Mouse (Mus musculus) adrenal gland, postnatal 4 days (tissue): ENCODE measurements around the gene Tmem189. TPM values are rescaled to one million over a fixed set of nuclear protein-coding genes. Genes with fewer than 3 reads are reported as not detected.
"Not testable (repeated sequence)": the region's sequence is repeated elsewhere in the genome, so short reads cannot be mapped to it uniquely, and the experiment has no call there.

Experiments used
- DNase-seq, 2 experiments: peaks; one replicate each; pipeline ENCODE4 v3.0.0; 2021 to 2022; ENCODE audit warnings: low spot score in 2 of 2, mixed read lengths in 2 of 2
- total RNA-seq, 2 experiments: library from RNA; stranded (reverse); gene quantifications; 2 replicates each; pipeline ENCODE4 v1.2.3; 2021

Gene Tmem189
- total RNA-seq, 2 experiments from 2014 or later = 32.9 to 35.4 TPM

GRCm38 (mm10) chr2:167656629-167657478 is 32.8 kb downstream of the Tmem189 start:
- DNase-seq = no peak

- DNase-seq = no peak
Measured at GRCm38 (mm10) chr2:167654911-167655600, 34.6 kb downstream of the Tmem189 start.

DNA sequence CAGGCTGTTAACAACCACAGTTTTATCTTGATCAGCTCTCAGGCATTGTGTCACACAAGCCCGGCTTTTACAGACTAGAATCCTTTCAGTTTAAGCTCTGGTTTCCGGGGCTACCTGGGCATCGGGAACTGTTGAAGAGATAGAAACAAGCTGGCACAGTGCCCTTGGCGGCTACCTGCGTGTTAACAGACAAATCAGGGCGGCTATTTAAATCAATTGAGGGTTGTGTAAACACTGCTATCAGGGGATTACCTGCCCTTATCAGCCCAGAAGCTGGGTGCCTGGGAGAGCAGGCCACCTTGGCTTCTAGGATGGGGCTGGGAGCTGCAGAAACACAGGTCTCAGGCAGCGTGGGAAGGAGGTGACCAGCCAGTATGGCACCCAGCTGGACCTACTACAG is 36.9 kb downstream of the Tmem189 start:
- no peak for DNase-seq

DNA sequence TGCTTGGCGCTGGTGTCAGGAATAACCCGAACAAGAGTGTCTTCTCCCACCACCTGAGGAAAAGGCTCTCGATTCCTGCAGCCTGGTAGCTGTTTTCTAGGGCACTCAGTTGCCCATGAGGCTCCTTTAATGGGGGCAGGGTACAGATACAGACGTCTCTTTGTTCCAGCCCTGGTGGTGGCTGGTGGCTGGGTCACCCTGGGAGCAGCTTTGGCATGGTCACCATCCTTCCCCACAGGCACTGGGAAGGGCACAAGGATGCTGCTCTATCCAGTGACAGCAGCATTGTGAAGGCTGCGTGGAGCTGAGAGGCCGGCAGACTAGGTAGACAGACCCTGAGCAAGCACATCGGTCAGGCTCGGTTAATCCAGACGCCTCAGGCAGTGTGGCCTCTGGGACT is 38.0 kb downstream of the Tmem189 start:
- DNase-seq = no peak

DNA sequence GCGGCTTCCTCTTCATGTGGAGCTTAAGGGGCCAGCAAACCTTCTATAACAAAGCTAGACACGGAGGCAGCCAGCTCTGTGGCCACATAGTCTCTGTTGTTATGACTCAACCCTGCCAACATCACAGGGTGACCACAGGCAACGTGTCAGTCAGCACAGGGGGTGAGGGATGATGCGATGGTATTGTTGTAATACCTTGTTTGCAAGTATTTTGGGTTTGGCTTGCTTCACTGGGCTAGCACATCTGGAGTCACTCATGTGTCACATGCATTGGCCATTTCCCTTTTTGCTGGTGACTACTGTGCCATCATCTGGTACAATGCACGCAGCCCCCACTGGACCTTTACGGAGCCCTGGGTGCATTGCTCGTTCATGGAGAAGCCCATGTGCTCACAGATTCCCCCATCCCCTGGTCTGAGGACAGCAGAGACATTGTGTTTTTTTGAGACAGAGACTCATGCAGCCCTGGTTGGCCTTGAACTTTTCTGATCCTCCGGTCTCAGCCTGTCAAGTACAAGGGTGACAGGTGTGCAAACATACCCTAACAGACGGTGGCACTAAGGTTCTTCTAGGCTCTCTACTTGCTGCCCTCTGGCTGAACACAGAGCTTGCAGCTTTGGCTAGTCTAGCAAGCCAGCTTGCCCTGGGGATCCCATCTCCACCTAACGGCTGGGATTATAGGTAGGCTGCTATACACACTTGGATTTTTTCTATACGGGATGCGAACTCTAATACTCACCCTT is 40.2 kb downstream of the Tmem189 start:
- no peak for DNase-seq

- no peak for DNase-seq
Measured at GRCm38 (mm10) chr2:167646411-167646810, 43.2 kb downstream of the Tmem189 start.

DNA sequence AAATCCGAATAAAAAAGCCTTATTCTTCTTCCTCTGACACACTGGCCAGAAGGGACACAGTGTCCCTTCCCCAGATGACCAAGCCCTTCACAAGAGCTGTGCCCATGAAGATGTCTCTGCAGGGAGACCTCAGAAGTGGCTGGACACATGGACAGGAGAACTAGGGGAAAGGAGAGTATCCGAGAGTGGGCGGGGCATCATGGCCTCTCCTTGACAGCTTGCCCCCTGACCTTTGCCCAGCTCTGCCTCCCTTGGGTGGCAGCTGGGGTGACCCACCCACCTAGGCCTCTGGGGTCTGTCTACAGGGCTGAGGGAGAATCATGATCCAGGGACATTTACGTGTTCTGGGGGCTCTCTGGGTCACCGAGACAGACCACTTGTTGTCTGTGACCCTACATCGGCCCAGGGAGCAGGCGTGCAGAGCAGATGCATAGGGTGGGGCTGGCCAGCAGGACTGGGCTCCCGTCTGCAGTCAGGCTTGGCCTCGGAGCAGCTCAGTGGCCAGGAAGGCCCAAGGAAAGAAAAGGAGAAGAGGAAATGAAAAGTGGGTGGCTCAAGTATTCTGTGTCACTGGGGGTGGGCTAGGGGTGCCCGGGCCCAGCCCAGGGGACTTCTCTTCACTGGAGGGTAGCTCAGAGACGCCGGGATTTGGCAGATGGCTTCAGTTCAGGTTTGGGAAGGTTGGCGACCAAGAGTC is 46.1 kb downstream of the Tmem189 start:
- not testable (repeated sequence) for DNase-seq

- DNase-seq = no peak
Measured at GRCm38 (mm10) chr2:167642164-167642563, 47.5 kb downstream of the Tmem189 start.

GRCm38 (mm10) chr2:167641337-167641736 is 48.3 kb downstream of the Tmem189 start:
- DNase-seq = no peak

- no peak for DNase-seq
Measured at GRCm38 (mm10) chr2:167640279-167640678, 49.3 kb downstream of the Tmem189 start.

- DNase-seq = no peak
Measured at GRCm38 (mm10) chr2:167634865-167635512, 54.6 kb downstream of the Tmem189 start.

DNA sequence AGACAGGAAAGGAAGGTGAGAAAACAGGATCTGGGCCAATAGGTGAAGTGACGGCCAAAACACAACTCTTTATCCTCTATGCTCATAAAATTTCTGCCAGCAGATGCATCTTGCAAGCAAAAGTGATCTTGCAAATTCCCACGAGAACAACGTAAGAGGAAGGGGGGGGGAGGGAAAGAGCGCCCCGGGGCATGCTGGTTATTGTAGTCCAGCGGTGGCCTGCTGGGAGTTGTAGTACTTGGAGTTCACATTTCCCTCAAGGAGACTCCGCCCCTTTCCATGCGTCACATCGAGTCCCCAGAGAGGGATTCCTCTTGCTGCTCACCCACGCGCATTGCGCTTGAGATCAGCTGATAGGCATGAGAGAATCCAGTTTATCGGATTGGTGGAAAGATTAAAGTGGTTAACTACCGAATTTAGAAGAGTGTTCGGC is 55.3 kb downstream of the Tmem189 start:
- DNase-seq = peak; percentile 69 to 92

DNA sequence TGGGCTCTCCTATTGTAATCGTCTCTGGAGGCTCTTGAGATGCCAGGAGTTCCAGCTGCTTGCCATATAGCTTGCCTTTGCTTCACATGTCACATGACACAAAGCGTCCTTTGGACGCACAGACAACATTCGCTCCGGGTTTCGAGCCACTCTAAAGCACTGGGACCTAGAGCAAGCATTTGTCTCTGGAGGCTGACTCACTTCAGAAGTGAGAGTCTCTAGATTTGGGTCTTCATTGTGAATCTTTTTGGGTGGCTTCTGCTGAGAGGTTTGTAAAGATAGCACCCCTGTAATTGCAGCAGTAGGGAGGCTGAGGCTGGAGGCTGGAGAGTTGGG is 56.1 kb downstream of the Tmem189 start:
- DNase-seq = no peak

DNA sequence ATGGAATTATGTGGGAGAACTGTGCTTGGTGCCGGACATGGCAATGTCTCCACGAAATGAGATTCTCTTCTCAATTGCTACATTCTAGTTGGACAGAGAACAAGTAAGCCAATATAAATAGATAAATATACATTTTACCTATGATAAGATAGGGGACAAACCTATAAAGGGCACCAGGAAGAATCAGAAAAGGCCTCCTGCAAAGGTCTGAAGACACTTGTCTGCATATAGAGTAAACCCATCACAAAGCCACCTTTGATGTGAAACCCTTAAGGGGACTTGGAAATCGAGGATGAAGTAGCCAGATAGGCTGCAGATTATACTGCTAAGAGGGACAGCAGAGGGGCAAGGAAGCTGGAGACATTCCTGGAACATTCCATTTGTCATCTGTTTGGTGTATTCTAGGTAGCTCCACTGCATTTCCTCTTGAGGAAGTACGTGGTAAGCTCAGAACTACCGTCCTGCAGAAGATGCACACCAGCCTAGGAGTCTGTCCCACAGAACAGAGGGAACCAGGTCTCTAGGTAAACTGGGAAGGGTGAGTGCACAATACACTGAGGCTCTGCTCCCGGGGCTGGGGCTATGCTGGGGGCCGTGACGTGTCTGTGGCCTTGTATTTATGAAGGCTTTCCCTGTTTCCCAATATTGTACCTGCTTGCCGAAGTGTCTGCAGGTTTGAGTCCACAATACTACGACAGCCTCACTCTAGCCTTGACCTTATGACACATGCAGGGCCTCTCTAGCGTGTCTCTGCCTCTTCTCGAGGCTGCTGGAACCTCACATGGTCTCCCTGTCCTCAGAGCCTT is 56.7 kb downstream of the Tmem189 start:
- no peak for DNase-seq

DNA sequence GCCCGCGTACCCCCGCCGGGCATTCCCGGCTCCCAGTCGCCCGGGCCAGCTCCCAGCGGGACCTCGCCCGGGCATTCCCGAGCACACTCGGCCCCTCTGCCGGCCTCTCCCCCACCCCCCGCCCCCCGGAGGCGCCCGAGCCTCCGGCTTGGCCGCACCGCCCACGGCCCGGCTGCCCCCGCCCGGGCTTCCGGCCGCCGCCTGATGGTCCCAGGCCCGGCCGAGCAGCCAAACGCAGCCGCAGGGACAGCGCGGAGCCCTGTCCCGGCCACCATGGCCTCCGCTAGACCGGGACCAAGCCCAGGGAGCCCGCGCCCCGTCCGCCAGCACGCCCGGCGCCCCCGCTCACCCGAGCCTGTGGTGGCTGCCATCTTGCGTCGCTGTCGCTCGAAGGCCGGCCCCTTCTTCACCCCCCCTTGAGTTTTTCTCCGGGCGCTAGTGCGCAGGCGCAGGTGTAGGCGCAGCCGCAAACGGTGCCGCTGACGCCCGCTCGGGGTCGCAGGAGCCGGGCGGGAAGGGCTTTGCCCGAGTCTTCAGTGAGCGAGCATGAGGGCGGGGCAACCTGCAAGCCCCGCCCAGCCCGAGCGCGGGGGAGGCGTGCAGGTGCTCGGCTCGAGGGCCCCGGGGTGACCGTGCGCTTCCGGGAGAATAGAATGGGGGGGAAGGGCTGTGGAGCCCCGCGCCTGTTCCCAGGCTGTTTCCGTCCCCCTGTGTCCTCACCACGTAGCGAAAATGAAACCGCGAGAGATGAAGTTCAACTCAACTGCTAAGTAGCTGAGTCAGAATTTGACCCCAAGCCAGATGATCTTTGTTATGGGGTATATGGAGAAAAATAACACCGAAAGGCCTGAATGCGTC is 57.8 kb downstream of the Tmem189 start, which contains the start of gene Ube2v1:
Gene Ube2v1 (minus strand): TSS at position 505 of the 858 bp plus-strand sequence.
- DNase-seq = peak; percentile 98 to 99

- DNase-seq = no peak
Measured at GRCm38 (mm10) chr2:167631181-167631590, 58.4 kb downstream of the Tmem189 start.

DNA sequence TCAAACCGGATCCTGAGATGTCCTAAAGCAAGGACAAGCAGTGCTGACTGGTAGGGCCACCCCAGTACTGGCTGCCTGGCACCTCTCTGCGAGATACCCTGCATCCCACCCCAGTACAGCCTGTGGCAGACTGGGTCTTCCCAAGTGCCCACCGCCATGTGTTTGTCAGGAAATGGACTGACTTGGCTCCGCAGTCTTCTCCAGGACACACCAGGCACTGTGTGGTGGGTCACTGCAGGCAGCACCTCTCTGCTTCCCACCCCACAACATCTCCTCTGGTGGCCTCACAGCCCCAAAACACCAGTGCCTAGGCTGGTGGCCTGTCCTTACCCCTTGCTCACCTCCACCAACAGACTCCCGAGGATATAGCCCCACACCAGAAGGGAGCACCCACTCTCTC is 59.2 kb downstream of the Tmem189 start:
- no peak for DNase-seq

DNA sequence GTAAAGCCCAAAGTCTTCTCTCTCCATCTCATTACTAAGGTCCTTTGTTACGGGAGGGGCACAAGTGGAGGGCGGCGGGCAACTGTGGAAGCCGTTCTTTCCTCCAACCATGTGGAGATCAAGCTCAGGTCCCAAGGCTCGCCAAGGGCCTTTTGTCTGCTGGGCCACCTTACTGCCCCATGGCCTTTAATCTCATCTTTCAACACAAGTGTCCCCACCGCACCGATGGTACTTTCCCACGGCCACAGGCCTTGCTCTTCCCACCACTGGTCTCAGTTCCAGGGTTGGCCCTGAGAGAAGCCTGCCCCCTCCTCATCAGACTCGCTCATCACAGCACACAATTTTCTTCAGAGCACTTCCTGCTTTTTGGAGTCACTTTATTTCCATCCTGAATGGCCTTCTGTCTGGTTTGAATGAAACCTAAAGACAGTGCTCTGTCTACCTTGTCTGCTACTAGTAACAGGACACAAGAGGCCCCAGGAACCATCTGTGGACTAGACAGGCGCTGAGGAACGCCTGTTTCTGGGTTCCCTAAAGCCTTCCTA is 59.9 kb downstream of the Tmem189 start:
- DNase-seq = no peak

DNA sequence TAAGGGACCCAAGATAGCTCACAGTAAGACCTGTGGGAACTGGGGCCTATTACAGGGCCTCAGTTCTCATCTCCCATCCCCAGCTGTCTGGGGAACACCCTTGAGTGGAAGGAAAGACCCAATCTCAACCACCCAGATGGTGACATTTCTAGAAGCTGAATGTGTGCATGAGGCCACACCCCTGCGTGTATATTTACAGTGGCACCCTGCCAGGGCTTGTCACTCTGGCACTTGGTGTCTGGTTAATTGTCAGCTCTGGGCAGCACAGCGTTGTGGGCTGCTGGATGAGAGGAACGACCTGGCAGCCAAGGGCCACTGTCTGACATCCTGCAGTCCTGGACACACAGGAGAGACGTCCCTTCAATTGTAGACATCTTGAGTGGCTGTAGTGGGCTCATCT is 60.8 kb downstream of the Tmem189 start:
- DNase-seq = no peak
